Mouse (Mus musculus): ENCODE measurements around the gene Vps39. TPM values are rescaled to one million over a fixed set of nuclear protein-coding genes. Genes with fewer than 3 reads are reported as not detected.

Vps39 gene
- 10 to 100 TPM; 27.6 to 37.7 TPM for total RNA-seq (2021)

GRCm38 (mm10) chr2:120352682-120353646 is at the start of gene Vps39:
Vps39 (minus strand) TSS chr2:120353137.
- DNase-seq: peak; percentile 93

- no peak for DNase-seq
Measured at GRCm38 (mm10) chr2:120397951-120398350, 45.0 kb upstream of the Vps39 start.

- DNase-seq: no peak
Measured at GRCm38 (mm10) chr2:120392406-120392805, 39.5 kb upstream of the Vps39 start.

- DNase-seq: peak; percentile 7
Measured at GRCm38 (mm10) chr2:120390934-120391333, 38.0 kb upstream of the Vps39 start.

GRCm38 (mm10) chr2:120389376-120389775 is 36.4 kb upstream of the Vps39 start:
- DNase-seq: no peak

GRCm38 (mm10) chr2:120387291-120387690 is 34.4 kb upstream of the Vps39 start:
- no peak for DNase-seq

GRCm38 (mm10) chr2:120386264-120386663 is 33.3 kb upstream of the Vps39 start:
- no peak for DNase-seq

- DNase-seq: no peak
Measured at GRCm38 (mm10) chr2:120373858-120374257, 20.9 kb upstream of the Vps39 start.

- no peak for DNase-seq
Measured at GRCm38 (mm10) chr2:120367416-120368207, 14.7 kb upstream of the Vps39 start.

GRCm38 (mm10) chr2:120366501-120366900 is 13.6 kb upstream of the Vps39 start:
- no peak for DNase-seq

- DNase-seq: no peak
Measured at GRCm38 (mm10) chr2:120360425-120360824, 7.5 kb upstream of the Vps39 start.

GRCm38 (mm10) chr2:120351321-120351720 is 1.6 kb downstream of the Vps39 start:
- no peak for DNase-seq

GRCm38 (mm10) chr2:120348120-120348519 is 4.8 kb downstream of the Vps39 start:
- peak; percentile 19 for DNase-seq

- DNase-seq: no peak
Measured at GRCm38 (mm10) chr2:120341741-120342140, 11.2 kb downstream of the Vps39 start.

- no peak for DNase-seq
Measured at GRCm38 (mm10) chr2:120337886-120338285, 15.1 kb downstream of the Vps39 start.

GRCm38 (mm10) chr2:120331575-120331974 is 21.4 kb downstream of the Vps39 start:
- DNase-seq: no peak

GRCm38 (mm10) chr2:120315077-120315476 is 37.9 kb downstream of the Vps39 start:
- no peak for DNase-seq

GRCm38 (mm10) chr2:120314487-120314886 is 38.5 kb downstream of the Vps39 start:
- DNase-seq: no peak

- DNase-seq: no peak
Measured at GRCm38 (mm10) chr2:120313976-120314375, 39.0 kb downstream of the Vps39 start, which contains the start of gene Pla2g4f. Pla2g4f (minus strand) TSS chr2:120314165.

GRCm38 (mm10) chr2:120312276-120312825 is 40.6 kb downstream of the Vps39 start:
- no peak for DNase-seq

GRCm38 (mm10) chr2:120304113-120304512 is 48.8 kb downstream of the Vps39 start:
- peak; percentile 21 for DNase-seq

- DNase-seq: no peak
Measured at GRCm38 (mm10) chr2:120301076-120301475, 51.9 kb downstream of the Vps39 start.

- DNase-seq: no peak
Measured at GRCm38 (mm10) chr2:120299866-120300265, 53.1 kb downstream of the Vps39 start.

Measured in heart, postnatal 4 days (tissue).